Mouse (Mus musculus) layer of hippocampus, adult 8-10 months (tissue): ENCODE results near the gene Oog1. TPM values are rescaled to one million over a fixed set of nuclear protein-coding genes. Genes with fewer than 3 reads are reported as not detected.
"Not testable (repeated sequence)": the region's sequence is repeated elsewhere in the genome, so short reads cannot be mapped to it uniquely, and the experiment has no call there.

Source experiments
- DNase-seq, 2 experiments: peaks; one replicate each; pipeline ENCODE4 v3.0.0; 2022; ENCODE audit warnings: low spot score in 2 of 2
- total RNA-seq, 4 experiments: library from RNA; stranded (reverse); gene quantifications; 2 replicates each; pipeline ENCODE4 v1.2.4; 2022

Oog1 gene
- total RNA-seq = not detected

DNA sequence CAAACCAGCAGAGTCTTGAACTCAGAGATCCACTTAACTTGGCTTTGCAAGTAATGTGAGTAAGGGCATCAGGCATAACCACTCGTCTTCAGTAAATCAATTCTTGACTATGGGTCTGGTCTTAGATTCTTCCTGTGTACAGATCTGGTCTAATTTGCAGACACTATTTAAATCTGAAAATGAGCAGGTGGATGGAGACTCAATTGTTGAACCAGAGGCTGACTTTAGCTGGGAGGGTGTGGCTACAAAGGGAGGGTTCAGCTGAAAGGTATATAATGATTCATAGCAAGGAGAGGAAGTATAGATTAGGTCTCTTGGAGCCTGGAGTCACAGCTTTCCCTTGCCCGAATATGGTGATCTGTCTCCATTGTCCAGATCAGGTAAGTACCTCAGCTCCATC lies at the start of gene Oog1:
Gene Oog1, plus strand, starts transcription at position 301 of the 400 bp plus-strand sequence.
- DNase-seq = not testable (repeated sequence)

DNA sequence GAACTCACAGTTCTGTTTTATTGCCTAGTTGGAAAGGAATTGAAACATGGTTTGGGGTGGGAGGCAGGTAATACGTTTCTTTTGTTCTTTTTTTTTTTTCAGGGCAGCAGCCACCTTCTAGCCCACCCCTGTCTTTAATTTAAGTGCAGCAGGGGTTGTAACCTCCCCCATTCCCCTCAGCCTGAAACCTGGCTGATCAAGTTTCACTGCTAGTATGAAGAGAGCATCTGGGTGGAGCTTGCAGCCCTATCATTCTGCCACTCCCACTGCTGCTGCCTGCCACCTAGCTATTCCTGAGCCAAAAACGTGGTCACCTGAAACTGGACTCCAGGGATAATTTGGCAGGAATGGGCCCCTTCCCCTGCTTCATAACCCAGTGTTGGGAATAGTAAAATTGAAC lies 1.1 kb upstream of the Oog1 start:
- DNase-seq = not testable (repeated sequence)

DNA sequence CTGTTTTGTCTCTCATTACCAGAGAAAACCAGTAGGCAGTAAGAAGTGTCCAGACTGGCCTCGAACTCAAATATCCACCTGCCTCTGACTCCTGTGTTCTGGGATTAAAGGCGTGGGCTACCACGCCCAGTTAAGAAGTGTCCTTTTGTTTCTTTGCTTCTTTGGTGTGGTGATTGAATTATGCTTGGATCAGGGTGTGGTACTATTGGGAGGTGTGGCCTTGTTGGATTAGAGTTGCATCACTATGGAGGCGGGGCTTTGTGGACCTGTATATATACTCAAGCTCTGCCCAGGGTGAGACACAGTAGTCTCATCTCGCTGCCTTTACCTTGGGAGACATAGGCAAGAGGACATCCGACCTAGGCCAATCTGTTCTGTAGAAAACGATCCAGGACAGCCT lies 16.1 kb downstream of the Oog1 start, which contains the start of gene Gm4027:
Gene Gm4027, plus strand, starts transcription at position 301 of the 400 bp plus-strand sequence.
- DNase-seq = not testable (repeated sequence)

DNA sequence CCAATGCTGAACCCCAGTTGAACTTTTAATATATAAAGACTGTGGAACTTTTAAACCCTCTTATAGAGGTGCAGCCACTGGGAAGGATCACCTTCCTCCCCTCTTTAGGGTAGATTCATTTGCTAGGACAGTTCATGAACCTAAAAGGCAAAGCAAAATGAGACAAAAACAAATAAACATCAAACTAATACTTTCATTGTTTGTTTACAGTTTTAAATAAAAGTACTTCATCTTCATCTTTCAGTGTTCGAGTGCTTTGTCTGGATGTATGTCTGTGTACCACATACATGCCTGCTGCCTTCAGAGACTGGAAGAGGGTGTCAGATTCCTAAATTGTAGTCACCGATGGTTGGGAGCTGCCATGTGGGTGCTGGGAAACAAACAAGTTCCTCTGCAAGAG lies 42.0 kb downstream of the Oog1 start, which contains the start of gene Gm16381:
Gene Gm16381, minus strand, starts transcription at position 101 of the 400 bp plus-strand sequence.
- not testable (repeated sequence) for DNase-seq

DNA sequence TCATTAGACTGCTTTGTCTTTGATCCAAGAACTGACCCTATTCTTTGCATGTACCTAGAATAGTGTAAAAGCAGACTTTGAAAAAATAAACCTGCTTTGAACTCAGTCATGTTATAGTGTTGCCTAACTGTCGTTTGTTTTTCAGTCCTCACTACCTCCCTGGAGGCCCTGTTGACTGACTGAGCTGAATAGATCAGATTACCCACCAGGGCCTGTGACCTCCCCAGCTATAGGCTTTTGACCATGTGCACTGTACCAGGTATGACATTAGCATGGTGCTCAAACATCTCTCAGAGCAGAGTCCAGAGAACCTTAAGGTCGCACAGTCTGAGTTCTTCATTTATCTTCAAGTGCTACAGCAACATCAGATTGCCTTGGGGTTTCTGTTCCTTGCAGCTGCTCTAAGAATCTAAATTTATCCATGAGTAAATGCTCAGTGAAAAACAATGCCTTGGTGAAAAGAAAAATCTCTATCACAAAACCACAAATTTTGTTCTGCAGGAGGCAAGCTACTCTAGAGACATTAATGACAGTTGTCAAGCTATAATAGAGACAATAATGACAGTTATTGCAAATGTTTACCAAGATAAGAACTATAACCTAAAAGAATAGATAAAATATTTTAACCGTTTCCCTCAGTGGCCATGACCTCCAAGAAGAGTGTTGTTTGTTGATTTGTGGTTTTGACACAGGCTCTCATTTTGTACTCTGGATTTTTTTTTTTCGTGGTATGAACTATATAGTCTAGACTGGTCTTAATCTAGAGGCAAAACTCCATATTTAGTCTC lies 50.6 kb downstream of the Oog1 start:
- DNase-seq = not testable (repeated sequence)

Other genes starting within 250 kb of the Oog1 start
- 10 to 100 TPM; 32.5 to 50.1 (median 37.4) TPM for gene Sptlc2, start 214.3 kb upstream of the Oog1 start, total RNA-seq
- 100 to 1,000 TPM; 102 to 127 (median 112) TPM for gene Slirp, start 158.8 kb upstream of the Oog1 start, total RNA-seq
- 10 to 100 TPM; 21.4 to 29.0 (median 24.3) TPM for gene Alkbh1, start 158.7 kb upstream of the Oog1 start, total RNA-seq
- 10 to 100 TPM; 59.6 to 69.6 (median 65.4) TPM for gene Snw1, start 130.4 kb upstream of the Oog1 start, total RNA-seq
- not detected for gene Gm5788, start 108.0 kb upstream of the Oog1 start, total RNA-seq
- gene Gm8300, start 88.4 kb upstream of the Oog1 start, total RNA-seq = not detected
- not detected for gene Gm4027, start 16.2 kb downstream of the Oog1 start, total RNA-seq
- not detected for gene Gm16381, start 41.9 kb downstream of the Oog1 start, total RNA-seq
- gene Gm21319, start 173.1 kb downstream of the Oog1 start, total RNA-seq = not detected
- not detected for gene Gm21936, start 192.8 kb downstream of the Oog1 start, total RNA-seq
- not detected for gene BB287469, start 213.9 kb downstream of the Oog1 start, total RNA-seq
- gene Gm2001, start 239.7 kb downstream of the Oog1 start, total RNA-seq = not detected